Mouse (Mus musculus) thymus, adult 2 months (tissue): Measurements from ENCODE around the gene Taar8b.

Source experiments
- CTCF ChIP-seq: fragments of 200-500 bp; IDR thresholded peaks from 2 replicates; pipeline ENCODE4 v1.5.1; 2012; ENCODE audit warnings: mild to moderate bottlenecking, control low read depth, low read length, moderate library complexity, borderline replicate concordance; ENCODE audit not compliant: control insufficient read depth, poor library complexity, insufficient read depth; ENCODE audit errors: extremely low read depth
- POLR2A ChIP-seq: fragments of 200-500 bp; IDR thresholded peaks from 2 replicates; pipeline ENCODE4 v1.6.1; 2012; ENCODE audit warnings: mild to moderate bottlenecking, low read length, control low read depth, moderate library complexity; ENCODE audit not compliant: control insufficient read depth, poor library complexity, insufficient read depth; ENCODE audit errors: extremely low read depth

DNA sequence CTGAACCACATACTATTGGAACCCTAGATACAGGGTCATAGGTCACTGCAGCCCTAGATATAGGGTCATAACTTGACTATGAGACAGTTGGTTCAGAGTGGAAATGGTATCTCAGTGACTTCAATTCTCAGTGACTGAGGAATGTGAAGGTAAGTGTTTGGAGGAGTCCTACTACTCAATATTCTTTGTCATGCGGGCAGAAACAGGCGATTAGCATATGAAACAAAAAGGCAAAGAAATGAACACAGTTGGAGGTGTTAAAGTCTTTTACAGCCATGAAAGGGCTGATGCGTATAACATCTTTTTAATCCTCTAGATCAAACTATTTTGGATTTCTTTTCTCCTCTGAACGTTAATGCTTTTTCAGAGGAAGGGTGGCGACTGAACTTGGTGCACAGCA lies 6.2 kb downstream of the Taar8b start:
- no peak for TF ChIP-seq CTCF
- no peak for TF ChIP-seq POLR2A
